Mouse (Mus musculus) kidney, embryonic 14.5 days (tissue): Measurements from ENCODE around the gene Arpc3. TPM values are rescaled to one million over a fixed set of nuclear protein-coding genes. Genes with fewer than 3 reads are reported as not detected.
"Not testable (repeated sequence)": the region's sequence is repeated elsewhere in the genome, so short reads cannot be mapped to it uniquely, and the experiment has no call there.

ENCODE experiments used
- ATAC-seq: fragments of 200-750 bp; cut with Nextera tagmentation; 2 replicates; pipeline ENCODE4 v1.8.0; 2017; ENCODE audit warnings: moderate number of reproducible peaks, mild to moderate bottlenecking, moderate TSS enrichment, moderate library complexity; ENCODE audit not compliant: low FRiP score, low TSS enrichment
- H3K27ac ChIP-seq: fragments of 300-500 bp; sonication (generic); 2 replicates; pipeline ENCODE4 v1.5.1; 2014; ENCODE audit warnings: low read depth, mild to moderate bottlenecking, low read length, moderate library complexity, mixed read lengths
- H3K27me3 ChIP-seq: fragments of 300-500 bp; sonication (generic); 2 replicates; pipeline ENCODE4 v1.6.1; 2014; ENCODE audit warnings: mild to moderate bottlenecking, low read length; ENCODE audit not compliant: control insufficient read depth, insufficient read depth
- H3K36me3 ChIP-seq: fragments of 300-500 bp; sonication (generic); 2 replicates; pipeline ENCODE4 v1.6.1; 2014; ENCODE audit warnings: low read length, mixed read lengths; ENCODE audit not compliant: control insufficient read depth, insufficient read depth
- H3K4me1 ChIP-seq: fragments of 300-500 bp; sonication (generic); 2 replicates; pipeline ENCODE4 v1.6.1; 2014; ENCODE audit warnings: low read length, mixed read lengths; ENCODE audit not compliant: control insufficient read depth, insufficient read depth
- H3K4me2 ChIP-seq: fragments of 300-500 bp; sonication (generic); replicated peaks from 2 replicates; pipeline ENCODE4 v1.6.1; 2014; ENCODE audit warnings: low read depth, mild to moderate bottlenecking, low read length
- H3K4me3 ChIP-seq: fragments of 300-500 bp; sonication (generic); 2 replicates; pipeline ENCODE4 v1.5.1; 2014; ENCODE audit warnings: mild to moderate bottlenecking, low read length
- H3K9ac ChIP-seq: fragments of 300-500 bp; sonication (generic); 2 replicates; pipeline ENCODE4 v1.6.1; 2014; ENCODE audit warnings: low read depth, mild to moderate bottlenecking, low read length, moderate library complexity
- H3K9me3 ChIP-seq: fragments of 300-500 bp; sonication (generic); 2 replicates; pipeline ENCODE4 v1.6.1; 2016; ENCODE audit warnings: low read length; ENCODE audit not compliant: control insufficient read depth
- WGBS: fragments of 180-500 bp; shearing (Covaris S2); extraction: QIAGEN DNeasy Blood & Tissue Kit; methylation state at CpG from one replicate; pipeline ENCODE4 v1.1.7; 2014; 5-methylcytosine and 5-hydroxymethylcytosine counted together
- polyA plus RNA-seq: library from polyadenylated mRNA; unstranded; fragments of >200 nt; fragmentation: Nextera tagmentation; extraction: Ambion mirVana; gene quantifications from 2 replicates; pipeline ENCODE4 v1.2.1, GENCODE M21; 2014

Arpc3 gene
- polyA plus RNA-seq, 1 experiment from 2014 or later = 32.5 TPM

GRCm38 (mm10) chr5:122454442-122454841 lies 62.8 kb downstream of the Arpc3 start:
- Histone ChIP-seq H3K36me3 (peaks cover 79% of the 10 kb centered on the region), H3K27ac (no peak overlapping the region; the same call in 1 of the 2 replicates), H3K9me3 (no peaks in the 10 kb centered on the region), H3K9ac (no peak overlapping the region), H3K4me2 (no peak overlapping the region), H3K4me1 (no peaks in the 10 kb centered on the region), H3K4me3 (no peak overlapping the region), H3K27me3 (no peaks in the 10 kb centered on the region)
- ATAC-seq = no peak
- whole genome bisulfite sequencing = 93% methylated on average over 4 of the region's 4 CpGs

- H3K36me3 ChIP-seq = peaks cover 84% of the 10 kb centered on the region
- H3K9me3 ChIP-seq = no peaks in the 10 kb centered on the region
- no peak overlapping the region for H3K4me2 ChIP-seq
- no peak overlapping the region for H3K27ac ChIP-seq
- no peak overlapping the region for H3K4me3 ChIP-seq
- H3K4me1 ChIP-seq = no peaks in the 10 kb centered on the region
- no peak overlapping the region for H3K9ac ChIP-seq
- ATAC-seq = no peak
- WGBS = 88% methylated on average over 3 of the region's 3 CpGs
- H3K27me3 ChIP-seq = no peaks in the 10 kb centered on the region
Measured at GRCm38 (mm10) chr5:122454883-122455282, 63.2 kb downstream of the Arpc3 start.

DNA sequence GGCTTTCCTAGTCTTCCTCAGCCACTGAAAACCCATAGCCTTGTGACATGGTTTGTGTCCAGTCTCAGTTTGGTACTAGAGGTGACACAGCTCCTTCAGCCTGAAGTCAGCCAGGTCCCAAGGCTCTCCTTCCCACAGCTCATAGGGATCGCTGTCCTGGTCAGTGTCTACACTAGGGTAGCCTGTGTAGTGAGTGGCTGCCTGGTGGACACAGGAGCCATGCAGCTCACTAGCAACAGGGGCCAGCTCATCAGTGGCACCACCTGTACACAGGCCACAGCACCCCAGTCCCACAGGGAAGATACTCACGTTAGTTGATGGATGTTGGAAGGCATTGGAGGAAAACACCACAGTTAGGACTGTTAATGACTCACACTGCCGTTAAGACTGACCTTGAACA lies 63.9 kb downstream of the Arpc3 start:
- Histone ChIP-seq H3K27me3 (no peaks in the 10 kb centered on the region), H3K9ac (no peak overlapping the region), H3K4me2 (no peak overlapping the region), H3K27ac (no peak overlapping the region), H3K9me3 (no peaks in the 10 kb centered on the region), H3K4me1 (no peaks in the 10 kb centered on the region), H3K36me3 (peaks cover 91% of the 10 kb centered on the region), H3K4me3 (no peak overlapping the region)
- 97% methylated on average over 3 of the region's 3 CpGs for WGBS
- no peak for ATAC-seq

- ATAC-seq = not testable (repeated sequence)
Measured at GRCm38 (mm10) chr5:122457054-122457453, 65.4 kb downstream of the Arpc3 start.

DNA sequence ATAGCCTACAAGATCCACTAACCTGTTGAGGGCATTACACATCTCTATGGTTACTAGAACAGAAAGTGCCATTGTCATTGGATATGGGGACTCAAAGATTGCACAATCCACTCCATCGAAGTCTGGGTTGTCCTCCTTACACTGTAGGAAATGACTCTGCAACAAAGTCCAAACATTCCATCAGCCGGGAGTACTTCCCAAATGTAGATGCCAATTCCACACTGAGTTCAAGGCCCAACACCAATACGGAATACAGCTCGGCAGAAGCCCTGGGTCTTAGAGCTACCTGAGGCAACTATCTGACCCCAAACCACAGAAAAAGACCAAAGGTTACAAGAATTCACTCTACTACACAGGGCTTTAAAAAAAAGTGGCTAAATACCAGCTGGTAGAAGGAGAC lies 66.4 kb downstream of the Arpc3 start:
- no peak overlapping the region for H3K4me2 ChIP-seq
- H3K27ac ChIP-seq = no peak overlapping the region
- no peaks in the 10 kb centered on the region for H3K27me3 ChIP-seq
- no peaks in the 10 kb centered on the region for H3K4me1 ChIP-seq
- no peak overlapping the region for H3K9ac ChIP-seq
- 90% methylated on average over 4 of the region's 4 CpGs for WGBS
- H3K4me3 ChIP-seq = no peak overlapping the region
- no peak for ATAC-seq
- H3K9me3 ChIP-seq = no peaks in the 10 kb centered on the region
- H3K36me3 ChIP-seq = peaks cover 100% of the 10 kb centered on the region

More at GRCm38 (mm10) chr5:122457054-122457453, 65.4 kb downstream of the Arpc3 start:
- H3K9me3 ChIP-seq, H3K27me3 ChIP-seq, H3K27ac ChIP-seq, H3K9ac ChIP-seq, H3K4me3 ChIP-seq, H3K4me1 ChIP-seq, H3K4me2 ChIP-seq: not testable (repeated sequence)
- 81% methylated on average over 9 of the region's 9 CpGs for WGBS
- peaks cover 99% of the 10 kb centered on the region for H3K36me3 ChIP-seq

DNA sequence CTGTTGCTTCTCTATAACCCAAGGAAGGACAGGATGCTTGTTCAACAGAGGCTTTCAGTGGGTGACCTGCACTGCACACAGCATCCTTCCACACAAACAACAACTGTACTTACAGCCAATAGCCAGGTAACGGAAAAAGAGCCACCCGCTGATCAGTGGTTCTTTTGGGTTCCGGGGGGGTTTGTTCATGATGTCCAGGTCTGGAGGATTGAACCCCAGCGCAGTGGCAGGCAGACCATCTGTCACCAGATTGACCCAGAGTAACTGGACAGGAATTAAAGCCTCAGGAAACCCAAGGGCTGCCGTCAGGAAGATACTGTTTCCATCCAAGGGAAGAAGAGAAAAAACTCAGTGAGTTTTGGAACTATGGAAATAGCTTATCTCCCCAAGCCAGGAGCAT lies 67.7 kb downstream of the Arpc3 start:
- 96% methylated on average over 5 of the region's 5 CpGs for WGBS
- no peak for ATAC-seq
- Histone ChIP-seq H3K9ac (no peak overlapping the region), H3K27me3 (no peaks in the 10 kb centered on the region), H3K27ac (no peak overlapping the region), H3K4me3 (no peak overlapping the region), H3K4me2 (no peak overlapping the region), H3K4me1 (no peaks in the 10 kb centered on the region), H3K9me3 (no peaks in the 10 kb centered on the region), H3K36me3 (peaks cover 100% of the 10 kb centered on the region)

- ATAC-seq = no peak
Measured at GRCm38 (mm10) chr5:122460656-122461055, 69.0 kb downstream of the Arpc3 start.

DNA sequence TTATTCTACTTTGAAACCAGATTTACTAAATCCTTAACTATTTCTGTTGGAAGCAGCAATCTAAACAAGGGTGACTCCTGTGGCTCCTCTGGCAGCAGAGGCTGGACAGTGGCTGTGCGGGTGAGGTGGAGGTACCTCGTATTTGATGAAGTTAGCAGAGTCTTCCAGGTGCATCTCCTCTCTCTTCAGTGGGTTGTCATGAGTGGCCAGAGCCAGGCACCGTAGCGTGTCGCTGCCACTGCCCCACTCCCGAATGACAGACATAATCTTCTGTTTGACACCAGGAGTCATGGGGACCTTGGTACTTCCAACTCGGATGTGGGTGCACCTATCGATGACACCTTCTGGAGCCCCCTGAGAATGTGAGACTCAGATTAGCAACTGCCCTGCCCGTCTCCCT lies 69.8 kb downstream of the Arpc3 start:
- Histone ChIP-seq H3K36me3 (peaks cover 100% of the 10 kb centered on the region), H3K4me1 (no peaks in the 10 kb centered on the region), H3K27me3 (no peaks in the 10 kb centered on the region), H3K9me3 (no peaks in the 10 kb centered on the region), H3K27ac (no peak overlapping the region), H3K9ac (no peak overlapping the region), H3K4me2 (no peak overlapping the region), H3K4me3 (no peak overlapping the region)
- WGBS = 94% methylated on average over 9 of the region's 9 CpGs
- no peak for ATAC-seq

More at GRCm38 (mm10) chr5:122460656-122461055, 69.0 kb downstream of the Arpc3 start:
- H3K4me2 ChIP-seq = no peak overlapping the region
- peaks cover 100% of the 10 kb centered on the region for H3K36me3 ChIP-seq
- H3K4me3 ChIP-seq = no peak overlapping the region
- WGBS = 79% methylated on average over 11 of the region's 11 CpGs
- H3K4me1 ChIP-seq = no peaks in the 10 kb centered on the region
- H3K9ac ChIP-seq = no peak overlapping the region
- H3K27me3 ChIP-seq = no peaks in the 10 kb centered on the region
- H3K9me3 ChIP-seq = no peaks in the 10 kb centered on the region
- H3K27ac ChIP-seq = no peak overlapping the region
